Mouse (Mus musculus) forebrain, embryonic 11.5 days (tissue): ENCODE measurements around the gene Casq2. TPM values are rescaled to one million over a fixed set of nuclear protein-coding genes. Genes with fewer than 3 reads are reported as not detected.

Experiments used
- ATAC-seq: fragments of 200-750 bp; cut with Nextera tagmentation; replicated peaks from 2 replicates; pipeline ENCODE4 v1.8.0; 2017; ENCODE audit warnings: moderate TSS enrichment; ENCODE audit not compliant: low FRiP score
- DNase-seq: peaks from one replicate; pipeline ENCODE4 v3.0.0-alpha.2; 2017; ENCODE audit warnings: low spot score
- H3K27ac ChIP-seq: fragments of 300-500 bp; sonication (generic); 2 replicates; pipeline ENCODE4 v1.5.1; 2014; ENCODE audit warnings: low read depth, low read length
- H3K27me3 ChIP-seq: fragments of 300-500 bp; sonication (generic); 2 replicates; pipeline ENCODE4 v1.6.1; 2014; ENCODE audit warnings: mild to moderate bottlenecking, low read length, mixed read lengths; ENCODE audit not compliant: control insufficient read depth, insufficient read depth
- H3K36me3 ChIP-seq: fragments of 300-500 bp; sonication (generic); 2 replicates; pipeline ENCODE4 v1.6.1; 2014; ENCODE audit warnings: mild to moderate bottlenecking, low read length, moderate library complexity, mixed read lengths; ENCODE audit not compliant: control insufficient read depth, insufficient read depth
- H3K4me1 ChIP-seq: fragments of 300-500 bp; sonication (generic); replicated peaks from 2 replicates; pipeline ENCODE4 v1.6.1; 2014; ENCODE audit warnings: low read length, mixed read lengths; ENCODE audit not compliant: control insufficient read depth, insufficient read depth
- H3K4me2 ChIP-seq: fragments of 300-500 bp; sonication (generic); 2 replicates; pipeline ENCODE4 v1.6.1; 2014; ENCODE audit warnings: low read depth, mild to moderate bottlenecking, low read length, moderate library complexity, mixed read lengths; ENCODE audit not compliant: severe bottlenecking
- H3K4me3 ChIP-seq: fragments of 300-500 bp; sonication (generic); 2 replicates; pipeline ENCODE4 v1.5.1; 2014; ENCODE audit warnings: low read depth, low read length
- H3K9ac ChIP-seq: fragments of 300-500 bp; sonication (generic); 2 replicates; pipeline ENCODE4 v1.6.1; 2014; ENCODE audit warnings: low read length
- H3K9me3 ChIP-seq: fragments of 300-500 bp; sonication (generic); 2 replicates; pipeline ENCODE4 v1.6.1; 2016; ENCODE audit warnings: low read length, mixed read lengths; ENCODE audit not compliant: control insufficient read depth
- WGBS: fragments of 180-500 bp; shearing (Covaris S2); extraction: QIAGEN DNeasy Blood & Tissue Kit; methylation state at CpG from one replicate; pipeline ENCODE4 v1.1.7; 2014; 5-methylcytosine and 5-hydroxymethylcytosine counted together
- polyA plus RNA-seq: library from polyadenylated mRNA; unstranded; fragments of >200 nt; fragmentation: Nextera tagmentation; extraction: Ambion mirVana; gene quantifications from 2 replicates; pipeline ENCODE4 v1.2.1, GENCODE M21; 2014

Gene Casq2
- polyA plus RNA-seq, 1 experiment from 2014 or later: not detected

GRCm38 (mm10) chr3:102145645-102146386 lies 59.6 kb downstream of the Casq2 start:
- peaks cover 14% of the 10 kb centered on the region for H3K4me1 ChIP-seq
- ATAC-seq (peak; percentile 48; the same call in 1 of the 2 replicates), DNase-seq (no peak)
- H3K27me3 ChIP-seq: no peaks in the 10 kb centered on the region
- no peaks in the 10 kb centered on the region for H3K9me3 ChIP-seq
- no peak overlapping the region for H3K4me3 ChIP-seq
- H3K36me3 ChIP-seq: no peaks in the 10 kb centered on the region
- H3K9ac ChIP-seq: no peak overlapping the region
- 11% methylated on average over 6 of the region's 6 CpGs for WGBS
- H3K27ac ChIP-seq: no peak overlapping the region; the same call in 1 of the 2 replicates
- no peak overlapping the region for H3K4me2 ChIP-seq

- no peak overlapping the region for H3K4me2 ChIP-seq
- no peaks in the 10 kb centered on the region for H3K27me3 ChIP-seq
- peaks cover 14% of the 10 kb centered on the region for H3K4me1 ChIP-seq
- 35% methylated on average over 6 of the region's 6 CpGs for WGBS
- no peak overlapping the region for H3K9ac ChIP-seq
- H3K9me3 ChIP-seq: no peaks in the 10 kb centered on the region
- H3K36me3 ChIP-seq: no peaks in the 10 kb centered on the region
- no peak overlapping the region for H3K27ac ChIP-seq
- DNase-seq (no peak), ATAC-seq (no peak; the same call in 1 of the 2 replicates)
- no peak overlapping the region for H3K4me3 ChIP-seq
Observed at GRCm38 (mm10) chr3:102146428-102146827, 60.2 kb downstream of the Casq2 start.

- no peak for DNase-seq
- no peaks in the 10 kb centered on the region for H3K9me3 ChIP-seq
- H3K4me1 ChIP-seq: peaks cover 14% of the 10 kb centered on the region
- ATAC-seq: no peak
- H3K27me3 ChIP-seq: no peaks in the 10 kb centered on the region
- H3K27ac ChIP-seq: 0 out of 2 replicates have a peak overlapping the region, but pooled peaks have one; percentile 14
- 73% methylated on average over 4 of the region's 4 CpGs for WGBS
- no peaks in the 10 kb centered on the region for H3K36me3 ChIP-seq
- no peak overlapping the region for H3K4me3 ChIP-seq
- H3K9ac ChIP-seq: no peak overlapping the region
- no peak overlapping the region for H3K4me2 ChIP-seq
Observed at GRCm38 (mm10) chr3:102147189-102147588, 61.0 kb downstream of the Casq2 start.

- H3K9ac ChIP-seq: no peak overlapping the region
- no peak overlapping the region for H3K27ac ChIP-seq
- DNase-seq (no peak), ATAC-seq (no peak)
- H3K9me3 ChIP-seq: no peaks in the 10 kb centered on the region
- H3K4me2 ChIP-seq: no peak overlapping the region
- no peak overlapping the region for H3K4me3 ChIP-seq
- peaks cover 20% of the 10 kb centered on the region for H3K4me1 ChIP-seq
- H3K36me3 ChIP-seq: no peaks in the 10 kb centered on the region
- WGBS: 80% methylated on average over 7 of the region's 7 CpGs
- H3K27me3 ChIP-seq: no peaks in the 10 kb centered on the region
Observed at GRCm38 (mm10) chr3:102149941-102150340, 63.7 kb downstream of the Casq2 start.

DNA sequence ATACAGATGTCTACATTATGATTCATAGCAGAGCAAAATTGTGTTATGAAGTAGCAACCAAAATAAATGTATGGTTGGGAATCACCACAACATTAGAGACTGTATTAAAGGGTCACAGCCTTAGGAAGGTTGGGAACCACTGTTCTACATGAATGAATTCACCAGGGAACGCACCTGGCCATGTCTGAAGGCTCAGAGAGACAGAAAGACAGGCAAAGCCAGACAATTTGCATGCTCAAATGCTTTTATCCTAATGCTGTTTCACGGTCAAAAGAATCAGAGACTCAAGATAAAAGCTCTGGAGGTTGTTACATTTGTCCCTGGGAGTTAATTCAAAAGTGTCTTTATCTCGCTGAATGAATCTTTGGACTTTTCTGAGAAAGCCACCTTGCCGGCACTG lies 65.6 kb downstream of the Casq2 start:
- 16% methylated on average over 4 of the region's 4 CpGs for WGBS
- H3K27me3 ChIP-seq: no peaks in the 10 kb centered on the region
- no peak overlapping the region for H3K27ac ChIP-seq
- ATAC-seq (no peak), DNase-seq (no peak)
- H3K4me2 ChIP-seq: no peak overlapping the region
- H3K4me1 ChIP-seq: peaks cover 9% of the 10 kb centered on the region
- H3K36me3 ChIP-seq: no peaks in the 10 kb centered on the region
- no peaks in the 10 kb centered on the region for H3K9me3 ChIP-seq
- H3K4me3 ChIP-seq: no peak overlapping the region
- H3K9ac ChIP-seq: no peak overlapping the region

DNA sequence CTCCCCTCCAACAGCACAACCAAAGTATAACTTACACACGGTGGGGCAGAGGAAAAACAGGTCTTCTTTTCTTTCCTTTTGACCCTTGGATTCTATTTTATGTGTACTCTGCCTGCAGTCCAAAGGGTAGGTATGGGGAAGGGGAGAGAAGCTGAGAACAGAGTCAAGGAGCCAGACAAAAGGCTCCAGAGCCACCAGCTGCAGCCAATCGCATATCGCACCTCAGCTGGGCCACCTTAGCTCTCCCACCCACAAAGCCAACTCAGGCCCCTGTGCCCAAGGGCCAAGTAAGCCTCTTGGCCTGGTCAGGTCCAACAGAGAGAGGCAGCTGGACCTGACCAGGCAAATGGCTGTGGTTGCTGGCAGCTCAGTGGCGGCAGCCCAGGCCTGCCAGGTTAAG lies 66.3 kb downstream of the Casq2 start:
- WGBS: 17% methylated on average over 4 of the region's 4 CpGs
- DNase-seq (no peak), ATAC-seq (peak; percentile 39; the same call in 1 of the 2 replicates)
- Histone ChIP-seq H3K4me3 (no peak overlapping the region), H3K36me3 (no peaks in the 10 kb centered on the region), H3K27ac (no peak overlapping the region), H3K4me2 (no peak overlapping the region), H3K4me1 (peaks cover 6% of the 10 kb centered on the region; the same call in 1 of the 2 replicates), H3K27me3 (no peaks in the 10 kb centered on the region), H3K9me3 (no peaks in the 10 kb centered on the region), H3K9ac (no peak overlapping the region)

DNA sequence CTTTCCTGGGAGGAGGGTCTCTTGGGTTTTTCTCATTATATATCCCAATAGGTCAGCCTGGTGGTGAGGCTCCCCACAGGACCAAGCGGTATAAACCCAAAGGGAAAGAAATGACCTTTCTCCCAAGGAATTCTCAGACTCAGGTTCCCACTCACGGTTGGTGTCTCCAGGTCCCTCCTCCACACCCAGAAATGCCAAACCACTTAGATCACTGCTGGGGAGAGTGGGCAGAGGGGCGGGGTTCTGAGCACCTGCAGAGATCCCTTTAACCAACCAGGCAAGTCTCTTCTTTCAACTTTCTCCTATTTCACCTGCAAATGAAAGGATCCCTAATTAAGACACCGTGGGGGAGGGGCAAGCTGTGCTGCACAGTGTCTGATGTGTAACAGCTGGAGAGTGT lies 66.7 kb downstream of the Casq2 start:
- H3K4me3 ChIP-seq: no peak overlapping the region
- H3K27ac ChIP-seq: no peak overlapping the region
- no peaks in the 10 kb centered on the region for H3K36me3 ChIP-seq
- peak; percentile 12 for ATAC-seq
- no peaks in the 10 kb centered on the region for H3K9me3 ChIP-seq
- H3K4me2 ChIP-seq: no peak overlapping the region
- DNase-seq: peak; percentile 55
- no peak overlapping the region for H3K9ac ChIP-seq
- H3K4me1 ChIP-seq: peaks cover 6% of the 10 kb centered on the region; the same call in 1 of the 2 replicates
- WGBS: 10% methylated on average over 4 of the region's 4 CpGs
- H3K27me3 ChIP-seq: no peaks in the 10 kb centered on the region

DNA sequence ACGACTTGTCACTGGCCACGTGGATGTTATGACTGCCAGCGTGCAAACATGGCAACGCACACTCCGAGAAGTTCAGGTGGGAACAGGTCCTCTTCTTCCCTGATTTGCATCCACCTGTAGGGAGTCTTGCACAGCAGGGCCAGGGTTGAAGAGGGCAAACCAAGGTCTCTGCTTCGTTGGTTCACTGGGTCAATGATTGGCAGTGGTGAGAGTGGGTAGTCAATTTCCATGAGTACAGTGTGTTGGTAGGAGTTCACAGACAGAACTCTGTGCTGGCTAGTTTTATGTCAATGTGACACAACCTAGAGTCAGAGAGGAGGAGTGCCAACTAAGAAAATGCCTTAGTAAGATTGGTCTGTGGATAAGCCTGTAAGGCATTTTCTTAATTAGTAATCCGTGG lies 67.9 kb downstream of the Casq2 start:
- H3K9me3 ChIP-seq: no peaks in the 10 kb centered on the region
- DNase-seq (no peak), ATAC-seq (no peak)
- WGBS: 83% methylated on average over 7 of the region's 7 CpGs
- no peaks in the 10 kb centered on the region for H3K36me3 ChIP-seq
- peaks cover 6% of the 10 kb centered on the region; the same call in 1 of the 2 replicates for H3K4me1 ChIP-seq
- H3K27ac ChIP-seq: no peak overlapping the region
- H3K4me3 ChIP-seq: no peak overlapping the region
- H3K27me3 ChIP-seq: no peaks in the 10 kb centered on the region
- no peak overlapping the region for H3K9ac ChIP-seq
- no peak overlapping the region for H3K4me2 ChIP-seq

DNA sequence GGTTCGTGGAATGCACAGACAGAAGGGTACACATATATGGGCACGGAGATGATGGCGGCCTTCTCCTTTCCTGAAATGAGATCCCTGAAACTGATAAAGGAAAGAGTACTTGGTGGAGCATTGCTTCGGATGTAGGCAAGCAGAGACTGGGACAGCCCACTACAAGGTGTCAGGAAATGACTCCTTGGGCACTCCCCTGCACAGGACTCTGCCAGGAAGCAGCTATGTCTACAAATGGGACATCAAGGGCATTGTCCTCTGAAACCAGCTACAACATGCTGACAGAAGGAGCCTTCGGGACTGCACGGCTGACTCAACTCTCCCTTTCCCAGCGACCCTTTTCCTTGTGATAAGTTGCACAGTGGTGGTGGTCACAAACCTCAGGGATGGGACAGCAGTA lies 70.5 kb downstream of the Casq2 start:
- Histone ChIP-seq H3K4me1 (peaks cover 9% of the 10 kb centered on the region; the same call in 1 of the 2 replicates), H3K27me3 (no peaks in the 10 kb centered on the region), H3K27ac (no peak overlapping the region), H3K4me2 (no peak overlapping the region), H3K9me3 (no peaks in the 10 kb centered on the region), H3K36me3 (no peaks in the 10 kb centered on the region), H3K9ac (no peak overlapping the region), H3K4me3 (no peak overlapping the region)
- 90% methylated on average over 7 of the region's 7 CpGs for WGBS
- DNase-seq (no peak), ATAC-seq (no peak)
